Comparison of ENCODE assay signal across 9 mouse cellular contexts in the genomic region with DNA sequence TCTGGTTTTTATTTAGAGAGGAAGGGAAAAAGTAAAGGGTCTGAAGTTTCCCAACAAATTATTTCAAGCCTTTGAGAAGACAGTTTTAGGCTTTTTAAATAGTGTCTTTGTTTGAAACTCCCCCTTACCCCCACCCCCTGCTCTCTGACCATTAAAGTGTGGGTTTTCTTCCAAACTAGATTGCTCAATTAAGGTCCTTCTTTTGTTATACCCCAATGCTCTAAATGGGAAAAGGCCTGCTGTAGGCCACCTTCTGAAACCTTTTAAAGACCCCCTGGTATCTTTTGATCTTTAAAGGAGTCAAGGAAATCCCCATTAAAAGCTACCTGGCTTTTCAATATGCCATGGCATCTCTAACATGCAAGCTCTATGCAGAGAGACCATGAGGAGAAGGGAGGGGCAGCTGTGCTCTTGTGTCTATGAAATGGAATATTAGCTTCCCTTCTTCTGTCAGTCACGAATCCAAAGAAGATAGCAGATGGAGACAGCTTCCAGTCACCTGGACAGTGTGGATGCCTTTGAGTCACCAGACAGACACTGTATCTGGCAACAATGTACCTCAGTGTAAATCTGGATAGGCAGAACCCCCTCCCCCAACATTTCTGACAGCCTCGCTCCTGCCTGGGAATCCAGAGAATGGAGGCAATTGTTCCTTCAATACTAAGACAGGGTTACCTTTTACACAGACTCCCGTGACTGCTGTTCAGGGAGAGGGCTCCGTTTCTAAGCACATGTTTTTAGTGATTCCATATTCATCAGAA.
DNase-seq lines count a peak whose midpoint lies in the region; ATAC-seq lines count a peak whose summit lies in the region.
"Had no signal": no experiment of that assay in that cellular context is flagged by ENCODE, and none has a peak within 500 bp of the region (broad histone marks: within the 10 kb centered on the region; RNA-seq: fewer than 3 reads in every experiment).

No protein-coding gene starts in this region.

- no peak for DNase-seq in heart, embryonic 10.5 days (ENCODE audit: low spot score)
- no peak for DNase-seq in heart, postnatal 25 days (ENCODE audit: low spot score)
- peak; percentile 17 for DNase-seq in layer of hippocampus, adult 9-11 months
- no peak for DNase-seq in layer of hippocampus, postnatal 25 days (ENCODE audit: extremely low spot score in 1 of 2, low spot score in 1 of 2)
- peak; percentile 11 for DNase-seq in embryonic facial prominence, embryonic 11.5 days (ENCODE audit: low spot score)
- peak; percentile 50 for DNase-seq in limb, embryonic 10.5 days (ENCODE audit: low spot score)
- no peak for DNase-seq in adrenal gland, postnatal 25 days
- no peak for DNase-seq in cerebellum, adult 11-12 months

- 60% methylated on average over 4 of the region's 4 CpGs for WGBS in heart, embryonic 10.5 days
- WGBS in embryonic facial prominence, embryonic 11.5 days = 41% methylated on average over 4 of the region's 4 CpGs
- 58% methylated on average over 4 of the region's 4 CpGs for WGBS in limb, embryonic 10.5 days

- H3K4me1 ChIP-seq in heart, embryonic 10.5 days = peaks cover 35% of the 10 kb centered on the region
- H3K4me1 ChIP-seq in embryonic facial prominence, embryonic 11.5 days (ENCODE audit: control insufficient read depth, insufficient read depth, low read length) = peaks cover 2% of the 10 kb centered on the region; the same call in 1 of the 2 replicates
- H3K4me1 ChIP-seq in limb, embryonic 10.5 days = peaks cover 48% of the 10 kb centered on the region
- H3K4me1 ChIP-seq: hindbrain, embryonic 15.5 days had no signal

- H3K4me2 ChIP-seq in embryonic facial prominence, embryonic 11.5 days (ENCODE audit: low read depth, low read length) = no peak overlapping the region
- H3K4me2 ChIP-seq: hindbrain, embryonic 15.5 days had no signal

- H3K27ac ChIP-seq in heart, embryonic 10.5 days = peak overlapping the region; percentile 16; the same call in 1 of the 2 replicates
- peak overlapping the region; percentile 54 for H3K27ac ChIP-seq in embryonic facial prominence, embryonic 11.5 days (replicated peaks; ENCODE audit: low read depth, low read length)
- H3K27ac ChIP-seq in limb, embryonic 10.5 days = peak overlapping the region; percentile 84

- ATAC-seq in embryonic facial prominence, embryonic 11.5 days (replicated peaks; ENCODE audit: insufficient number of reproducible peaks, low FRiP score, low TSS enrichment, low read depth) = peak; percentile 49; the same call in 1 of the 2 replicates

- intact Hi-C loops in heart, postnatal 25 days (cut with DNase I) = loop anchor here (5.0 to 10.0 kb wide), 2 partner anchors 41 to 287 kb away; no protein-coding TSS in a partner anchor

- no peak overlapping the region for H3K9ac ChIP-seq in embryonic facial prominence, embryonic 11.5 days (replicated peaks; ENCODE audit: low read length)
- H3K9ac ChIP-seq: hindbrain, embryonic 15.5 days had no signal

- H3K4me3 ChIP-seq in heart, embryonic 10.5 days = no peak overlapping the region
- H3K4me3 ChIP-seq in embryonic facial prominence, embryonic 11.5 days (ENCODE audit: low read depth, low read length) = no peak overlapping the region
- H3K4me3 ChIP-seq in limb, embryonic 10.5 days = no peak overlapping the region
- H3K4me3 ChIP-seq: hindbrain, embryonic 15.5 days had no signal

- no peaks in the 10 kb centered on the region for H3K27me3 ChIP-seq in heart, embryonic 10.5 days (ENCODE audit: insufficient read depth, poor library complexity, severe bottlenecking)
- no peaks in the 10 kb centered on the region for H3K27me3 ChIP-seq in embryonic facial prominence, embryonic 11.5 days (ENCODE audit: control insufficient read depth, insufficient read depth, low read length)
- no peaks in the 10 kb centered on the region for H3K27me3 ChIP-seq in limb, embryonic 10.5 days (ENCODE audit: low read depth, poor library complexity, severe bottlenecking)
- H3K27me3 ChIP-seq: hindbrain, embryonic 15.5 days had no signal

- H3K36me3 ChIP-seq in heart, embryonic 10.5 days = peaks cover 47% of the 10 kb centered on the region; the same call in 1 of the 2 replicates
- no peaks in the 10 kb centered on the region; the same call in 1 of the 2 replicates for H3K36me3 ChIP-seq in embryonic facial prominence, embryonic 11.5 days (replicated peaks; ENCODE audit: control insufficient read depth, insufficient read depth, low read depth, low read length)
- H3K36me3 ChIP-seq in limb, embryonic 10.5 days = peaks cover 42% of the 10 kb centered on the region

- no peaks in the 10 kb centered on the region for H3K9me3 ChIP-seq in heart, embryonic 10.5 days
- no peaks in the 10 kb centered on the region for H3K9me3 ChIP-seq in embryonic facial prominence, embryonic 11.5 days (replicated peaks; ENCODE audit: control insufficient read depth, low read length)
- H3K9me3 ChIP-seq in limb, embryonic 10.5 days (replicated peaks) = no peaks in the 10 kb centered on the region
- H3K9me3 ChIP-seq: hindbrain, embryonic 15.5 days had no signal

Comparison
In these comparisons a context has a peak if more than half of its experiments do, and no peak if none do; other contexts are left out.
1. DNase-seq: peak in layer of hippocampus, adult 9-11 months (single experiment), embryonic facial prominence, embryonic 11.5 days (single experiment) and limb, embryonic 10.5 days (single experiment); none in heart, embryonic 10.5 days (single experiment), heart, postnatal 25 days (single experiment), layer of hippocampus, postnatal 25 days (0 of 2), adrenal gland, postnatal 25 days (single experiment) and cerebellum, adult 11-12 months (single experiment).
2. H3K27ac ChIP-seq: peak in every context shown above with its lines; median percentile 84 in limb, embryonic 10.5 days; 54 in embryonic facial prominence, embryonic 11.5 days; 16 in heart, embryonic 10.5 days.